Mouse (Mus musculus): ENCODE measurements at regions not wholly inside any gene's neighbourhood (a gene's known extent, or its start where the extent isn't known, plus 50 kb on each side); places are given as distances from the start of the nearest gene placed in this dataset.
A peak's percentile ranks its signal among the peaks of the same experiment; 100 is the strongest.

- intact Hi-C loops (cut with DNase I), result no loop called here
- peak in 1 of 2 experiments; percentile 2 for DNase-seq (ENCODE audit: extremely low spot score in 1 of 2, low spot score in 2 of 2)
Observed at GRCm38 (mm10) chr11:39733434-39734076, 961.4 kb downstream of the Mat2b start.

GRCm38 (mm10) chr11:39723621-39724020 lies 971.4 kb downstream of the Mat2b start:
- intact Hi-C loops (cut with DNase I), result no loop called here
- DNase-seq (ENCODE audit: extremely low spot score in 1 of 2, low spot score in 2 of 2), result no peak

DNA sequence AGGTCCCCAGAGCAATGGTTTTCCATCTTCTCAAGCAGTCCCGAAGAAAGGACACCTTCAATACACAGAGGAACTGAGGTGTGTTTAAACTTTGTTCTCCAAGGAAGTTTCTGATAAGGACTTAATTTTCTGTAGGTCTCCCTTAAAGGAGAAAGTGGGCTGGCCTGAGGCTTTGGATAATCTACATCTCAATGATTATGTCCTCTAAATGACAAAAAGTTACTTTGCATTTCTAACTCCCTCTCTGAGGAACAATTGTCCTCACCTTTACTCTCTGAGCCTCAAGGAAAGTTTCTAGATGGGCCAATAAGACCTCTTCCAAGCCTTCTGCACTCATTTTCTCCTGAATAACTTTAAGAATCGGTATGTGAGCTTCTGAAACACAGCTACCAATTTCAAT lies 1016.5 kb downstream of the Mat2b start:
- DNase-seq (ENCODE audit: extremely low spot score in 1 of 2, low spot score in 2 of 2), result no peak
- intact Hi-C loops (cut with DNase I), result no loop called here

DNA sequence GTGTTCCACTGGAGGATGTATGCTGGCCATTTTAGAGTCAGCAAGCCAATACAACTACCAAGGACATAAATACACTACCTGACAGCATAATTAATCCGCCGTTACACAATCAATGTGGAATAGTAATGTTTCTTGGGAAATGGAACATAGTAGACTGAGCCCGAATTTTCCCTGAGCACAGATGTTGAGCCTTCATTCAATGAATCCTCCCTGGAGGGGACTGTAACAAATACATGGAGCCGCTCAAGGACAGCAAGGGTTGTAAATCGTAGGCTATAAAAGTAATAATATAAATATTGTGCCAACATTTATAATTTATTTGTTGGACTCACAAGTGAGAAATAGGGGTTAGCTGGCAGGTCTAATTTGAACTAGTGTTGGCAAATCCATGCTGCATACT lies 1041.4 kb downstream of the Mat2b start:
- intact Hi-C loops (cut with DNase I), result no loop called here
- no peak for DNase-seq (ENCODE audit: extremely low spot score in 1 of 2, low spot score in 2 of 2)

DNA sequence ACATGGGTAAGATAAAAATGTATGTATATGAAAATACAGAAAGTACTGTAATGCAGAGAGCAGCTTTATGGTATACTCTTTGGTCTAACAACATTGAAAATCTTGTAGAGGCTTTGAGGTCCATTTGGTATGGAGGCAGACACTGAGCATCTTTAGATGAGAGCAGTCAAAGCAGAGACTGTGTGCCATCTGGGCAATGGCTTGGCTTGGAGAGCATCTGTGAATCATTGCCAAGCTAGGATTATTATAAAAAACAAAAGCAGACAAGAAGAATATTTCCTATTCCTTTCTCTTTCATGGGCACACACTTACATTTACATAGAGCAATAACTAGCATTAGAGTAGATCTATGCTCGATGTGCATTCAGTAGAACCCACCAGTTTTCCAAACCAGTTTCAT lies 1075.6 kb downstream of the Mat2b start:
- no peak for DNase-seq (ENCODE audit: extremely low spot score in 1 of 2, low spot score in 2 of 2)
- intact Hi-C loops (cut with DNase I), result no loop called here

DNA sequence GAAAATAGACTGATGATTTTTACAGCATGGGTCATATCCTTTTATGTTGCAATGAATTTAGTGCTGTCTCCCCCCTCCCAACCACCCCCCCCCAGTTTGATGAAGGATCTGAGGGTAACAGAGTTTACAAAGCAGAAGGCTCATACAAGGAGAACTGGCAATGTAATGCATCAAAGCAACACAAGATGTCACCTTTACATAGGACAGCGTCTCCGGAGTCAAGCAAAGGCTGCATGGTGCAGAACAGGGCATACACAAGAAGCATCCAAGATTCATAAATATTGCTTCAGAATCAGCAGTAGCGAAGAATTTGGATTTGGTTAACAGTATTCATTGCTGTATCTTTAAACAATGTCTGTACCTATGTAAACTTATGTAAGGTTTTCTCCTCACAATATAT lies 1079.2 kb downstream of the Mat2b start:
- intact Hi-C loops (cut with DNase I), result no loop called here
- DNase-seq (ENCODE audit: extremely low spot score in 1 of 2, low spot score in 2 of 2), result peak in 1 of 2 experiments; percentile 12

DNA sequence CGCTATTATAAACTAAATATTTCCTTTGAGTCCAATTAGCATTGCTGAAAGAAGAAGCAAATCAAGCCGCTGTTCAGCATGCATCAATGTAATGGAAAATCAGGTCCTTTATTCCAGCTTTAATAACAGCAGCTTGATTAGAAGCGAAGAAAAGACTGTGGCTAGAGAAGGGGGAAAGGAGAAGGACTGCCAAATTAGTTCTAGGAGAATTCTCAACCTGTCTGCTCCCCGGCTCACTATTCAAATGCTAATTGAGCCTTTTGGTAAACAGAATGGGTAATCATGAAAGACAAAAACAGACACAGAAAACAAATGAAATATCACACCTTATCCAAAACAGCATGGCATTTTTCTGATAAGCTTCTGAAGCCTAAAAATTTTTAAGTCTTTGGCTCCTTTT lies 1098.5 kb downstream of the Mat2b start:
- no peak for DNase-seq (ENCODE audit: extremely low spot score in 1 of 2, low spot score in 2 of 2)
- intact Hi-C loops (cut with DNase I), result no loop called here

GRCm38 (mm10) chr11:39588641-39589385 lies 1106.2 kb downstream of the Mat2b start:
- intact Hi-C loops (cut with DNase I), result loop anchor here (2.0 to 5.0 kb wide), 3 partner anchors 558 to 1008 kb away; no protein-coding TSS in a partner anchor
- peak; percentile 57 to 78 for DNase-seq (ENCODE audit: extremely low spot score in 1 of 2, low spot score in 2 of 2)

- intact Hi-C loops (cut with DNase I), result no loop called here
- no peak for DNase-seq (ENCODE audit: extremely low spot score in 1 of 2, low spot score in 2 of 2)
Observed at GRCm38 (mm10) chr11:39558287-39558686, 1136.7 kb downstream of the Mat2b start.

DNA sequence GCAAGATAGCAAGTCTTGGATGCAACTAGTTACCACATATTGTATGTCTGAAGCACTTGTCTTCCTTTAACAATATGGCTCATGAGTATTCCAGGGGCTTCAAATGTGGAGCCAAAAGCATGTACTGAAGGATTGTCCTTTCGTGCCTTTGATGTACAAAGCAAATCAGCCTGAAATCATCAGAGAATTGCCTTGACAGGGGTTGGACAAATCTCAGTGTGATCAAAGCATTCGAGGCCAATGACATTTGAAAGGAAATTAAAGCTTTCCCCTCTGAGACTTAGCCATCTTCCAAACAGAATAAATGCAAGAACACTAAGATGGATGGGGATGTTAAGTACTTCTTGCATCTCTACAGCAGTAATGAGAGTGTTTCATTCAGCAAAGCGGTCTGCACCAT lies 1144.9 kb downstream of the Mat2b start:
- no peak for DNase-seq (ENCODE audit: extremely low spot score in 1 of 2, low spot score in 2 of 2)
- intact Hi-C loops (cut with DNase I), result no loop called here

- intact Hi-C loops (cut with DNase I), result no loop called here
- DNase-seq (ENCODE audit: extremely low spot score in 1 of 2, low spot score in 2 of 2), result no peak
Observed at GRCm38 (mm10) chr11:39524866-39525649, 1169.9 kb downstream of the Mat2b start.

DNA sequence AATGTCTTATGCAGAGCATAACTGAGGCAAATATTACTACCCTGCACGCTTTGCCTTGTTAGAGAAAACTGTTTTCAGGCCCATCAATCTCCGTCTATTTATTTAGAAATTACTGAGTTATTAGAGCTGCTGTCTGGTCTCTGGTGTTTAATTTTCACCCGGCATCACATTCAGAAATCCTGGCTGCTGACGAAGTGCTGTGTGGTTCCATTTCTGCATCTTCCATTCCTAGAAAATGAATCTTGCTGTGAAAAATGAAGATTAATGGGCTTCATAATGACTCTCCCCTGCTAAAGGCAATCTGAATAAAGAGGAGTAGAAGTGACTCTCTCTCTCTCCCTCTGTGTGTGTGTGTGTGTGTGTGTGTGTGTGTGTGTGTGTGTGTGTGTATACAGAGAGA lies 1199.8 kb downstream of the Mat2b start:
- intact Hi-C loops (cut with DNase I), result no loop called here
- no peak for DNase-seq (ENCODE audit: extremely low spot score in 1 of 2, low spot score in 2 of 2)

DNA sequence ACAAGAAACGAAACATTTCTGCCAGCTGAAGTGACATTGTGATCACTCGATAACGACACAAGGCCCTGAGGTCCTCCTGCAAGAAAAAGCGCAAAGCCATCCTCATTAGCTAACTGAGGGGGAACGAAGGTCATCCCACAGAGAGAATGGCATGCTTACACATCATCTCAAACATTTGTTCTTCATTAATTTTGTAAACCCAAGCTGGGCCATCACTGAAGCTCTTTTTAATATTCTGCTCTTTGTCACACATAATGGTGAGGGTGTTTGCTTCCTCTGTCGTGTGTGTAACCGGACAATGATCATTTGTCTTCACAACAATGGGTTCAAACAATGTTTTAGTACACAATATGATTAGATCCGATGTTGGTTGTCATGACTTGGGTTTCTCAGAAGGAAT lies 1217.9 kb downstream of the Mat2b start:
- intact Hi-C loops (cut with DNase I), result no loop called here
- no peak for DNase-seq (ENCODE audit: extremely low spot score in 1 of 2, low spot score in 2 of 2)

GRCm38 (mm10) chr11:39453329-39453952 lies 1241.6 kb downstream of the Mat2b start:
- intact Hi-C loops (cut with DNase I), result no loop called here
- DNase-seq (ENCODE audit: extremely low spot score in 1 of 2, low spot score in 2 of 2), result no peak

- DNase-seq (ENCODE audit: extremely low spot score in 1 of 2, low spot score in 2 of 2), result no peak
- intact Hi-C loops (cut with DNase I), result no loop called here
Observed at GRCm38 (mm10) chr11:39446374-39446773, 1248.6 kb downstream of the Mat2b start.

DNA sequence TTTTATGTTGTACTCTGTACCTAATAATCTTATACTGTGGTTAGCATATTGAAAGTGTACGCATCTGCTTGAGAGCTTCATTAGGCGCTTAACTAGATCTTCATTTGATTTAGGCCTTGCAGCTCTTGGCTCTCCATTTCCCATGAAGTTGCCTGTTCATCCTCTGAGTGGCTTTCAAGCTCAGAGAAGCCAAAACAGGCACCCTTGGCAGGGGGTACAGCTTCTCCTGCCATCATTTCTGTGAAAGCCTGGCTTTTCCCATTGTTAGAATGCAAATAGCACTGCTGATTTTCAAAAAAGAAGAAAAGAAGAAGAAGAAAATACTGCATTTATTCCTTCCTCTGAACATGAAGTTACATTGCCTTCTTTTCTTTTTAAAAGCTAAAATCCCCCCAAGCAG lies 1283.3 kb downstream of the Mat2b start:
- intact Hi-C loops (cut with DNase I), result no loop called here
- no peak for DNase-seq (ENCODE audit: extremely low spot score in 1 of 2, low spot score in 2 of 2)

- no peak for DNase-seq (ENCODE audit: extremely low spot score in 1 of 2, low spot score in 2 of 2)
- intact Hi-C loops (cut with DNase I), result no loop called here
Observed at GRCm38 (mm10) chr11:39411182-39411581, 1283.8 kb downstream of the Mat2b start.

GRCm38 (mm10) chr11:39364827-39365226 lies 1330.2 kb downstream of the Mat2b start:
- DNase-seq (ENCODE audit: extremely low spot score in 1 of 2, low spot score in 2 of 2), result no peak
- intact Hi-C loops (cut with DNase I), result no loop called here

- no peak for DNase-seq (ENCODE audit: extremely low spot score in 1 of 2, low spot score in 2 of 2)
- intact Hi-C loops (cut with DNase I), result no loop called here
Observed at GRCm38 (mm10) chr11:39350616-39351015, 1344.4 kb downstream of the Mat2b start.
